Mouse (Mus musculus) bone marrow, adult 2 months (tissue): ENCODE data around the gene Zfp950.

Source experiments
- CTCF ChIP-seq: fragments of 200-500 bp; IDR thresholded peaks from 2 replicates; pipeline ENCODE4 v1.5.1; 2011; ENCODE audit warnings: low read length, control low read depth; ENCODE audit not compliant: control insufficient read depth, insufficient read depth
- POLR2A ChIP-seq: fragments of 200-500 bp; IDR thresholded peaks from 2 replicates; pipeline ENCODE4 v1.6.1; 2011; ENCODE audit warnings: low read depth, mild to moderate bottlenecking, control low read depth, low read length, borderline replicate concordance; ENCODE audit not compliant: control insufficient read depth

GRCm38 (mm10) chr19:61051151-61051550 is 89.5 kb downstream of the Zfp950 start:
- TF ChIP-seq CTCF (no peak), POLR2A (no peak)
